In genomic region chr5:142036536-142036935, GRCm38 (mm10) we compare ENCODE assay signal across 24 mouse cellular contexts.
DNase-seq lines count a peak whose midpoint lies in the region; ATAC-seq and TF ChIP-seq lines count a peak whose summit lies in the region.
"Had no signal": no experiment of that assay in that cellular context is flagged by ENCODE, and none has a peak within 500 bp of the region (broad histone marks: within the 10 kb centered on the region; RNA-seq: fewer than 3 reads in every experiment).

No protein-coding gene starts in this region.

- H3K4me2 ChIP-seq in hindbrain, postnatal 0 days (ENCODE audit: low read depth, low read length) = no peak overlapping the region
- H3K4me2 ChIP-seq in hindbrain, embryonic 12.5 days (replicated peaks) = no peak overlapping the region
- no peak overlapping the region for H3K4me2 ChIP-seq in stomach, postnatal 0 days (replicated peaks; ENCODE audit: low read depth)
- H3K4me2 ChIP-seq: forebrain, embryonic 15.5 days; heart, embryonic 15.5 days; hindbrain, embryonic 14.5 days; midbrain, embryonic 11.5 days; neural tube, embryonic 15.5 days; stomach, embryonic 15.5 days had no signal

- H3K9ac ChIP-seq in hindbrain, postnatal 0 days (replicated peaks; ENCODE audit: low read length) = no peak overlapping the region
- H3K9ac ChIP-seq in hindbrain, embryonic 12.5 days = no peak overlapping the region
- H3K9ac ChIP-seq in stomach, postnatal 0 days (ENCODE audit: low read length) = no peak overlapping the region
- H3K9ac ChIP-seq: forebrain, embryonic 15.5 days; heart, embryonic 15.5 days; hindbrain, embryonic 14.5 days; neural tube, embryonic 15.5 days; stomach, embryonic 15.5 days had no signal

- ATAC-seq in hindbrain, postnatal 0 days = no peak
- ATAC-seq in hindbrain, embryonic 12.5 days (ENCODE audit: low FRiP score) = no peak
- ATAC-seq in stomach, postnatal 0 days (ENCODE audit: low FRiP score, low TSS enrichment) = no peak
- ATAC-seq: forebrain, embryonic 15.5 days; Patski had no signal

- TF ChIP-seq CTCF in hindbrain, postnatal 0 days (IDR thresholded peaks at IDR 0.05; ENCODE audit: low read depth) = no peak
- TF ChIP-seq CTCF in stomach, postnatal 0 days (IDR thresholded peaks at IDR 0.05; ENCODE audit: low read depth) = no peak

- H3K9me3 ChIP-seq in hindbrain, postnatal 0 days (ENCODE audit: low read length) = no peaks in the 10 kb centered on the region
- H3K9me3 ChIP-seq in hindbrain, embryonic 12.5 days (replicated peaks) = no peaks in the 10 kb centered on the region
- no peaks in the 10 kb centered on the region for H3K9me3 ChIP-seq in stomach, postnatal 0 days (ENCODE audit: control insufficient read depth, low read length)
- H3K9me3 ChIP-seq: forebrain, embryonic 15.5 days; heart, embryonic 15.5 days; neural tube, embryonic 15.5 days; stomach, embryonic 15.5 days had no signal

- H3K4me1 ChIP-seq in hindbrain, postnatal 0 days (ENCODE audit: insufficient read depth, low read length) = peaks cover 4% of the 10 kb centered on the region; the same call in 1 of the 2 replicates
- H3K4me1 ChIP-seq in hindbrain, embryonic 12.5 days = no peaks in the 10 kb centered on the region
- no peaks in the 10 kb centered on the region for H3K4me1 ChIP-seq in stomach, postnatal 0 days (replicated peaks; ENCODE audit: control insufficient read depth, insufficient read depth)
- H3K4me1 ChIP-seq: forebrain, embryonic 15.5 days; heart, embryonic 15.5 days; neural tube, embryonic 15.5 days; stomach, embryonic 15.5 days had no signal

- H3K36me3 ChIP-seq in hindbrain, postnatal 0 days (ENCODE audit: insufficient read depth, low read length) = no peaks in the 10 kb centered on the region
- no peaks in the 10 kb centered on the region for H3K36me3 ChIP-seq in hindbrain, embryonic 12.5 days
- no peaks in the 10 kb centered on the region for H3K36me3 ChIP-seq in stomach, postnatal 0 days (ENCODE audit: control insufficient read depth, insufficient read depth, low read length)
- H3K36me3 ChIP-seq: forebrain, embryonic 15.5 days; G1E; heart, embryonic 15.5 days; neural tube, embryonic 15.5 days; stomach, embryonic 15.5 days had no signal

- DNase-seq in hindbrain, postnatal 0 days (ENCODE audit: low spot score) = peak; percentile 54
- DNase-seq in left cerebral cortex, postnatal 10 days (ENCODE audit: extremely low spot score in 1 of 2, low spot score in 2 of 2) = peak; percentile 20 to 34
- no peak for DNase-seq in left cerebral cortex, adult 8-10 months (ENCODE audit: low spot score in 2 of 2)
- DNase-seq in right cerebral cortex, adult 2 months (ENCODE audit: low spot score in 2 of 2) = peak; percentile 26 to 39
- no peak for DNase-seq in right cerebral cortex, postnatal 36 days (ENCODE audit: low spot score in 2 of 2)
- DNase-seq in stomach, postnatal 0 days (ENCODE audit: low spot score) = no peak
- DNase-seq: adrenal gland, postnatal 10 days; B cell, adult 2 months; cerebellum, adult 8-10 months; gastrocnemius, postnatal 36 days; heart, postnatal 36 days; kidney, adult 2 months; kidney, postnatal 36 days; layer of hippocampus, adult 9-11 months; lung, postnatal 10 days had no signal

- H3K27ac ChIP-seq in hindbrain, postnatal 0 days = no peak overlapping the region
- no peak overlapping the region for H3K27ac ChIP-seq in hindbrain, embryonic 12.5 days
- no peak overlapping the region for H3K27ac ChIP-seq in stomach, postnatal 0 days (replicated peaks)
- H3K27ac ChIP-seq: forebrain, embryonic 15.5 days; heart, embryonic 15.5 days; hindbrain, embryonic 14.5 days; neural tube, embryonic 15.5 days; stomach, embryonic 15.5 days had no signal

- intact Hi-C loops in left cerebral cortex, postnatal 10 days (cut with DNase I) = no loop called here

- TF ChIP-seq EP300 in stomach, postnatal 0 days (optimal IDR thresholded peaks at IDR 0.05) = no peak

- H3K27me3 ChIP-seq in hindbrain, postnatal 0 days (ENCODE audit: insufficient read depth, low read length) = no peaks in the 10 kb centered on the region
- no peaks in the 10 kb centered on the region for H3K27me3 ChIP-seq in hindbrain, embryonic 12.5 days
- H3K27me3 ChIP-seq in stomach, postnatal 0 days (ENCODE audit: control insufficient read depth, insufficient read depth, low read length) = no peaks in the 10 kb centered on the region
- H3K27me3 ChIP-seq: forebrain, embryonic 15.5 days; heart, embryonic 15.5 days; neural tube, embryonic 15.5 days; Patski; stomach, embryonic 15.5 days had no signal

- no peak overlapping the region for H3K4me3 ChIP-seq in hindbrain, postnatal 0 days (ENCODE audit: low read length)
- H3K4me3 ChIP-seq in hindbrain, embryonic 12.5 days = no peak overlapping the region
- H3K4me3 ChIP-seq in stomach, postnatal 0 days (ENCODE audit: low read depth, low read length) = no peak overlapping the region
- H3K4me3 ChIP-seq: forebrain, embryonic 15.5 days; heart, embryonic 15.5 days; neural tube, embryonic 15.5 days; stomach, embryonic 15.5 days had no signal

- 50% methylated on average over 9 of the region's 9 CpGs for WGBS in hindbrain, postnatal 0 days
- 90% methylated on average over 9 of the region's 9 CpGs for WGBS in hindbrain, embryonic 12.5 days
- WGBS in stomach, postnatal 0 days = 79% methylated on average over 9 of the region's 9 CpGs

Comparison
In these comparisons a context has a peak if more than half of its experiments do, and no peak if none do; other contexts are left out.
1. DNase-seq: peak in hindbrain, postnatal 0 days (single experiment), left cerebral cortex, postnatal 10 days (2 of 2) and right cerebral cortex, adult 2 months (2 of 2); none in left cerebral cortex, adult 8-10 months (0 of 2), right cerebral cortex, postnatal 36 days (0 of 2) and stomach, postnatal 0 days (single experiment).